Mouse (Mus musculus): ENCODE results near the gene Mid1. TPM values are rescaled to one million over a fixed set of nuclear protein-coding genes. Genes with fewer than 3 reads are reported as not detected.

Gene Mid1
- polyA plus RNA-seq, 1 experiment from 2014 or later: 20.2 TPM

DNA sequence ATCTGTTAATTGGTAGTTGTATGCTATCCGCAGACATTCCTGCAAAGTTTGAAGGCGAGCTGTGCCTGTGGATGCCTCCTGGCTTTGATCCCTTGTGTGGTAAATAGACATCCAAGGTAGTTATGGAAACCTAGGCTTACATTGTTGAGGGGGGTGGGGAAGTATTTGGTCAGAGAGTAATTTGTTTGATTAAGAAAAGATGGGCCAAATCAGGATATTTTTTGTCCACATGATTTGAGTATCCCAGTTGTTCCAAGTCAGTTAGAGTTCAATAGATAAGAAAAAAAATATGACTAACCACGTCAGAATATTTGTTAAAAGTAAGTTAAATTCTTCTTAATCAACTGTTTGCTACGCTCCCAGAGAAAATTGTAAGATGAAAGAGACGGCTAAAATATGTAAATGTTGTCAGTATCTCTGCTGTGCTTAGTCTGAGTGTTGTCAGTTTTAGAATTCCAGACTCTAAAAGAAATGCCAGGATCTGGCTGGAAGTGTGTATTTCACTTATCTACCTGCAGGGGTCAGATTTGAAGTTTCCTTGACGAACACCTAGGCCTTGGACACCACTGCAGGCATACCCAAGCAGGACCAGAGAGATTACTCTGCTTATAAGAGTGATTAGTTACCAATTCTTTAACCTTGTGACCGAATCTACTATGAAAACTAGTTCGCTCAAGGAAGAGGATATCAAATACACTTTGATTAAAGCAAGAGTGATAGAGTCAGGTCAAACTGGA lies 198.7 kb downstream of the Mid1 start:
- no peak for ATAC-seq (ENCODE audit: low FRiP score, low TSS enrichment)
- H3K4me3 ChIP-seq (ENCODE audit: low read length): no peak overlapping the region
- no peaks in the 10 kb centered on the region for H3K9me3 ChIP-seq (ENCODE audit: control insufficient read depth, low read length)
- H3K4me1 ChIP-seq (ENCODE audit: control insufficient read depth, insufficient read depth, low read length): no peaks in the 10 kb centered on the region
- H3K27ac ChIP-seq (ENCODE audit: low read depth, low read length): no peak overlapping the region
- H3K36me3 ChIP-seq (ENCODE audit: control insufficient read depth, insufficient read depth, low read length): no peaks in the 10 kb centered on the region
- H3K27me3 ChIP-seq (ENCODE audit: control insufficient read depth, insufficient read depth, low read length): no peaks in the 10 kb centered on the region
- 61% methylated on average over 8 of the region's 8 CpGs for WGBS
- H3K9ac ChIP-seq (ENCODE audit: low read depth, low read length): no peak overlapping the region
- H3K4me2 ChIP-seq (replicated peaks; ENCODE audit: low read depth, low read length): no peak overlapping the region

DNA sequence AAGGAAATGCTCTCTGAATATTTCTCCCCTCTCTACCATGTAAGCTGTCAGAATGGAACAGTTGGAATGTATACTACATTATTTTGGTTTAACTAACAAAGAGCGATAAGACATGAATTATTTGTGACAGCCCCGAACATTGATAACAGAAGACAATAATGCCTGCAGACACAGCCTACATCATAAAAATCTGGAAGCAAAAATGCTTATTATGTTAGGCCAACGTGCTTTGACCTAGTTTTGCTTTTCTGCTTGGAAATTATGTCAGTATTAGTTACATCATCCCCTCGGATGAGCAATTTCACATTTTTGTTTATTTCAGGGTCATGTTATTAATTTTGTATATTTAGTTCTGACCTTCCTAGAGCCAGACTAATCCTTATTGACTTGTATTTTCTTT lies 205.5 kb downstream of the Mid1 start:
- no peak overlapping the region for H3K9ac ChIP-seq (ENCODE audit: low read depth, low read length)
- no peaks in the 10 kb centered on the region for H3K36me3 ChIP-seq (ENCODE audit: control insufficient read depth, insufficient read depth, low read length)
- H3K27ac ChIP-seq (ENCODE audit: low read depth, low read length): no peak overlapping the region
- H3K4me1 ChIP-seq (ENCODE audit: control insufficient read depth, insufficient read depth, low read length): no peaks in the 10 kb centered on the region
- no peak overlapping the region for H3K4me3 ChIP-seq (ENCODE audit: low read length)
- H3K4me2 ChIP-seq (replicated peaks; ENCODE audit: low read depth, low read length): no peak overlapping the region
- ATAC-seq (ENCODE audit: low FRiP score, low TSS enrichment): no peak
- H3K27me3 ChIP-seq (ENCODE audit: control insufficient read depth, insufficient read depth, low read length): no peaks in the 10 kb centered on the region
- WGBS: 69% methylated on average over 4 of the region's 4 CpGs
- H3K9me3 ChIP-seq (ENCODE audit: control insufficient read depth, low read length): no peaks in the 10 kb centered on the region

DNA sequence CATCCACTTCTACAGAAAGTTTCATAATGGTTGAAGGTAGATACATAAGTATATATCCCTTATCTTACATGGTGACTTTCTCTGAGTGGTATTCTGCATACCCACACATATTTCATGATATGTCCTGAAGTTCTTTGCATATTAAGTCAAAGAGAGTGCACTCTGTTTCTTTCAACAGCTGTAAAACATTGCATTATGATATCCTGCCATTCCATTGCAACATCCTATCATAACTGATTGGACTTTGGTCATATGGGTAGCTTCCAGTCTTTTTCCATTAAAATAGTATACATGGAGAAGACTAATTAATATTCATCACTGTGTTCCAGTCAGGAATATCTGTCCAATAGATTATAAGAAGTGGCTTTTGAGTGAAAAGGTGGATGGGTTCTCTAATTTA lies 207.1 kb downstream of the Mid1 start:
- ATAC-seq (ENCODE audit: low FRiP score, low TSS enrichment): no peak
- Histone ChIP-seq H3K4me3 (ENCODE audit: low read length) (no peak overlapping the region), H3K36me3 (ENCODE audit: control insufficient read depth, insufficient read depth, low read length) (no peaks in the 10 kb centered on the region), H3K9ac (ENCODE audit: low read depth, low read length) (no peak overlapping the region), H3K9me3 (ENCODE audit: control insufficient read depth, low read length) (no peaks in the 10 kb centered on the region), H3K27me3 (ENCODE audit: control insufficient read depth, insufficient read depth, low read length) (no peaks in the 10 kb centered on the region), H3K4me2 (replicated peaks; ENCODE audit: low read depth, low read length) (no peak overlapping the region), H3K4me1 (ENCODE audit: control insufficient read depth, insufficient read depth, low read length) (no peaks in the 10 kb centered on the region), H3K27ac (ENCODE audit: low read depth, low read length) (no peak overlapping the region)

DNA sequence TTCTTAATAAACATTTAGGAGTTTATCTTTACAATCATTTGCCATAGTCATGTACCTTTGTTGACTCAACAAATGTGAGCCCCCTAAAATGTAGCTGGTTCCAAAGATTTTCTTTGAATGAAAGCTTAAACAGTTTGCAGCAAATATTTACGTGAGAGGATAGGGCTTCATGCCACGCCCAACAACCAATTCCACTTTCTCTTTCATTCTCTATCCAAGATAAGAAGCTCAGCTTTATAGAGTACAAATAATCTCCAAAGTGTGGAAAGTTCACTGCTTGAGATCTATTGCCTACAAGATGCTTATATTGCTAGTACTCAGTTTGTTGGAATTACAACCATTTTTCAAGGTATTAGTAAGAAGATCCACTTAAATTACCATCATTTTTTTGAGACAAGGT lies 207.6 kb downstream of the Mid1 start:
- no peak for ATAC-seq (ENCODE audit: low FRiP score, low TSS enrichment)
- H3K27me3 ChIP-seq (ENCODE audit: control insufficient read depth, insufficient read depth, low read length): no peaks in the 10 kb centered on the region
- H3K27ac ChIP-seq (ENCODE audit: low read depth, low read length): no peak overlapping the region
- H3K9me3 ChIP-seq (ENCODE audit: control insufficient read depth, low read length): no peaks in the 10 kb centered on the region
- H3K36me3 ChIP-seq (ENCODE audit: control insufficient read depth, insufficient read depth, low read length): no peaks in the 10 kb centered on the region
- no peak overlapping the region for H3K4me2 ChIP-seq (replicated peaks; ENCODE audit: low read depth, low read length)
- H3K4me3 ChIP-seq (ENCODE audit: low read length): no peak overlapping the region
- no peak overlapping the region for H3K9ac ChIP-seq (ENCODE audit: low read depth, low read length)
- H3K4me1 ChIP-seq (ENCODE audit: control insufficient read depth, insufficient read depth, low read length): no peaks in the 10 kb centered on the region
- 77% methylated on average over 2 of the region's 2 CpGs for WGBS

DNA sequence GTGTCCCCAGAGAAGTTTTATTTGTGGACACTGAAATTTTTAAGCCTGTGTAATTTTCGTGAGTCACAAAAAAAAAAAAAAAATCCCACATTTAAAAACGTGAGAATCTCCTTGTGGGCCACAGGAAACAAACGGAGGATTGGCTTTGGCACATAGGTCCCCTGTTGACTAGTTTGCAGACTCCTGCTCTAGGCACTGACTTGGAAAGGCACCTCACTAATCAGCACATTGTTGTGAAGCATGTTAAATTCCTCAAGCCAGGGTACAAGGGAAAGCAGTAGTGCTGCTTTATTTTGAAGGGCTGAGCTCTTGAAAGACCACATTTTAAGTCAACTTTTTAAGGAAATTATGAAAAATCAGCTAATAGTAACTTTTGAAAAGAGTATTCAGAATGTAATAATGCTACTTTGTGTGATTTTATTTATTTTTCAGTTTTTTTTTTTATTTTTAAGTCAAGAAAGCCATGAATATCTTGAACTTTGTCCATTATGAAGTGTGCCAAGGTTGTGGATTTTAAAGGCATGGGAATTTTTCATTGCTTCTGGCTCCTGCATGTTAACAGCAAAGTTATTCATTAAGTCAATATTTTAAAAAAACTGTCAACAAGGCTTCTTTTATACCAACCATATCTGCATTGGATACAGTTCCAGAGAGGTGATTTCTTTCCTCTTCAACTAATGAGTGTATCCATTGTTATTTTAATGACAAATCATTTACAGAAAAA lies 214.4 kb downstream of the Mid1 start:
- Histone ChIP-seq H3K4me2 (replicated peaks; ENCODE audit: low read depth, low read length) (no peak overlapping the region), H3K9me3 (ENCODE audit: control insufficient read depth, low read length) (no peaks in the 10 kb centered on the region), H3K9ac (ENCODE audit: low read depth, low read length) (no peak overlapping the region), H3K4me3 (ENCODE audit: low read length) (no peak overlapping the region), H3K27me3 (ENCODE audit: control insufficient read depth, insufficient read depth, low read length) (no peaks in the 10 kb centered on the region), H3K27ac (ENCODE audit: low read depth, low read length) (no peak overlapping the region; the same call in 1 of the 2 replicates), H3K4me1 (ENCODE audit: control insufficient read depth, insufficient read depth, low read length) (no peaks in the 10 kb centered on the region), H3K36me3 (ENCODE audit: control insufficient read depth, insufficient read depth, low read length) (no peaks in the 10 kb centered on the region)
- no peak for ATAC-seq (ENCODE audit: low FRiP score, low TSS enrichment)
- WGBS: 25% methylated on average over 3 of the region's 3 CpGs

DNA sequence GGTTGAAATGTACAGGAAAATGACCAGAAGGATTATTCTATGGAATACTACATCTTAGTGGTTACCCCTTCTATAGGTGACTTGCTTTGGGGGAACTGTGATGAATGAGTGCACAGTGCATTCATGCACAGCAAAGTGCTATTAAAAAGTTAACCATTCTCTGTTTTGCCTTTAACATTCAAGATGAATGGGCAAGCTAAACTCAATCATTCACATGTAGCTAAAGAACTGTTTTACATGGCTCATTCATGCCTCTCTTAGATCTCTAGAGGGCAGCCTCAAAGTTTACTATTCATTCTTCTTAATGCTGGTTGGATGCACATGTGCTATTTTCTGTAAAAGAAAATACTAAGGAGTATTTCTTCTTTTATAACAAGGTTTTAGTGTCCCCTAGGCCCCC lies 217.9 kb downstream of the Mid1 start:
- Histone ChIP-seq H3K9ac (ENCODE audit: low read depth, low read length) (no peak overlapping the region), H3K27me3 (ENCODE audit: control insufficient read depth, insufficient read depth, low read length) (no peaks in the 10 kb centered on the region), H3K4me3 (ENCODE audit: low read length) (no peak overlapping the region), H3K36me3 (ENCODE audit: control insufficient read depth, insufficient read depth, low read length) (no peaks in the 10 kb centered on the region), H3K27ac (ENCODE audit: low read depth, low read length) (no peak overlapping the region), H3K4me2 (replicated peaks; ENCODE audit: low read depth, low read length) (no peak overlapping the region), H3K4me1 (ENCODE audit: control insufficient read depth, insufficient read depth, low read length) (no peaks in the 10 kb centered on the region), H3K9me3 (ENCODE audit: control insufficient read depth, low read length) (no peaks in the 10 kb centered on the region)
- ATAC-seq (ENCODE audit: low FRiP score, low TSS enrichment): peak; percentile 71; the same call in 1 of the 2 replicates

DNA sequence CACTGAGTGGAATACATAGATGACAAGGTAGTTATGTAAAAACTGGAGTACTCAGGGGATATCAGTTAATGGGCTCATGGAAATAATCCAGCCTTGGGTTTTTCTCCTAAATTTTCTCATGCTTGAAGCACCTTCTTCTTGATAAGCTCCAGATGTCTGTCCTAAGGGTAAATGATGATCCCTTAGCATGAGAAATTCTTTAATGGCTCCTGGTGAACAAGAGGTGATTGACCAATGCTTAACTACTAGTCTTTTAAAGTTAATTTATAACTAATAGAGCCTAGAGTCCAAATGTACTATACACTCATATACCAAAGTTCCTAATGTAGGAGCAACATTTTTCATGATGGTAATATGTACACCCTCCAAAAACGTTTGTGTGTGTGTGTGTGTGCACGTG lies 218.7 kb downstream of the Mid1 start:
- H3K27me3 ChIP-seq (ENCODE audit: control insufficient read depth, insufficient read depth, low read length): no peaks in the 10 kb centered on the region
- no peaks in the 10 kb centered on the region for H3K36me3 ChIP-seq (ENCODE audit: control insufficient read depth, insufficient read depth, low read length)
- H3K9ac ChIP-seq (ENCODE audit: low read depth, low read length): no peak overlapping the region
- H3K27ac ChIP-seq (ENCODE audit: low read depth, low read length): no peak overlapping the region
- H3K4me1 ChIP-seq (ENCODE audit: control insufficient read depth, insufficient read depth, low read length): no peaks in the 10 kb centered on the region
- no peaks in the 10 kb centered on the region for H3K9me3 ChIP-seq (ENCODE audit: control insufficient read depth, low read length)
- 60% methylated on average over 2 of the region's 2 CpGs for WGBS
- H3K4me3 ChIP-seq (ENCODE audit: low read length): no peak overlapping the region
- no peak overlapping the region for H3K4me2 ChIP-seq (replicated peaks; ENCODE audit: low read depth, low read length)
- no peak; the same call in 1 of the 2 replicates for ATAC-seq (ENCODE audit: low FRiP score, low TSS enrichment)

DNA sequence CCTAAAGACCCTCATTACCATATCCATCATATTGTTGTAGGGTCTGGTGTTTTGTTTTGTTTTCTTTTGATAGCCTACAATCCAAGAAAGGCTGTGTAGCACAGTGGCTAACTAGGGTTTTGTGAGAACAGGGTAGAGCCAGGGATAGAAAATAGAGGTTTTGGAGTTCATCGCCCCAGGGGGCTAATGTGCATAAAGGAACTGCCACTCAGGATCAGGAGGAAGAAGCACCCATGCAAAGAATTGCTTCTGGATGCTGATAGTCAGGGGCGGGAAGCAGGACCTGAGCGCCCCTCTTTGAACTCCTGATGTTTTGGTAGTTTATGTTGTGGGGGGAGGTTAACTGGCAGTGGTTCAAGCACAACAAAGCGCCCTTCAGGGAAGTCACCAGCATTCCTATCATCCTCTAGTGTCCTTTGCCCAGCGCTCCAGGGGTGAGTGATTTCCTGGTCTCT lies 221.1 kb downstream of the Mid1 start:
- no peak overlapping the region for H3K27ac ChIP-seq (ENCODE audit: low read depth, low read length)
- H3K27me3 ChIP-seq (ENCODE audit: control insufficient read depth, insufficient read depth, low read length): no peaks in the 10 kb centered on the region
- no peaks in the 10 kb centered on the region for H3K36me3 ChIP-seq (ENCODE audit: control insufficient read depth, insufficient read depth, low read length)
- no peaks in the 10 kb centered on the region for H3K4me1 ChIP-seq (ENCODE audit: control insufficient read depth, insufficient read depth, low read length)
- peak; percentile 52; the same call in 1 of the 2 replicates for ATAC-seq (ENCODE audit: low FRiP score, low TSS enrichment)
- no peak overlapping the region for H3K4me3 ChIP-seq (ENCODE audit: low read length)
- no peak overlapping the region for H3K9ac ChIP-seq (ENCODE audit: low read depth, low read length)
- no peaks in the 10 kb centered on the region for H3K9me3 ChIP-seq (ENCODE audit: control insufficient read depth, low read length)
- no peak overlapping the region; the same call in 1 of the 2 replicates for H3K4me2 ChIP-seq (replicated peaks; ENCODE audit: low read depth, low read length)
- 14% methylated on average over 5 of the region's 5 CpGs for WGBS

DNA sequence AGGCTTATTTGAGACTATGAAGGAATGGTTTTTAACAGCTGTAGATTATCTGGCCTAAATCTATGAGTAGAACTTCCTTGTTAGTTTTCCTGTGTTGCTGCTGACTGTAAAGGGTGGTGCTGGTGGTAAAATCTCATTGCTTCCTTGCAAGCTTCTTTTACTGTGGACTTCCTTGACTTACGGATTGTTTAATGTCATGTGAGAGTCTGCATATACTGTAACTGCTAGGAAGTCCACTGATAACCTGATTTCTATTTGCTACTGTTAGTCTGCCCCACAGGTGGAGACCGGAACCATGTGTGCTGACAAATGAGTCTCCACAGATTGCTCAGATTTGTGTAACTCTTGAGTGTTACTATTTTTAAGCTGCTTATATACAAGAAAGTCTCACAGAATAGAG lies 224.9 kb downstream of the Mid1 start:
- no peaks in the 10 kb centered on the region for H3K27me3 ChIP-seq (ENCODE audit: control insufficient read depth, insufficient read depth, low read length)
- no peaks in the 10 kb centered on the region for H3K9me3 ChIP-seq (ENCODE audit: control insufficient read depth, low read length)
- WGBS: 79% methylated on average over 2 of the region's 2 CpGs
- H3K4me3 ChIP-seq (ENCODE audit: low read length): no peak overlapping the region
- no peaks in the 10 kb centered on the region for H3K36me3 ChIP-seq (ENCODE audit: control insufficient read depth, insufficient read depth, low read length)
- no peak overlapping the region for H3K27ac ChIP-seq (ENCODE audit: low read depth, low read length)
- no peaks in the 10 kb centered on the region for H3K4me1 ChIP-seq (ENCODE audit: control insufficient read depth, insufficient read depth, low read length)
- H3K4me2 ChIP-seq (replicated peaks; ENCODE audit: low read depth, low read length): no peak overlapping the region
- no peak overlapping the region for H3K9ac ChIP-seq (ENCODE audit: low read depth, low read length)
- no peak for ATAC-seq (ENCODE audit: low FRiP score, low TSS enrichment)
